28 mouse cellular contexts compared by ENCODE assay signal in the genomic region with DNA sequence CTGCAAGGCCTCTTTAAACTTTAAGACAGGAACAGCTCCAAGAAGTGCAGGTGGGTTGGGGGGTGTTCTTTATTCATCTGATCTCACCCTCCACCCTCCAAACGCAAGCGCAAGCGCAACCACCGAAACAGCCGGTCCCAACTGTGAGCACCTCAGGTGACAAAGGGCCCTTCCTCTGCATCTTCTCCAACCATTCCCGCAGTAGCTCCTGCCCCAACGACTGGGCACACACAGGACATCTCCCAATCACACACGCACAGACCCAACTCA. TPM values are rescaled to one million over a fixed set of nuclear protein-coding genes. Genes with fewer than 3 reads are reported as not detected.
DNase-seq lines count a peak whose midpoint lies in the region; ATAC-seq and TF ChIP-seq lines count a peak whose summit lies in the region.
"Had no signal": no experiment of that assay in that cellular context is flagged by ENCODE, and none has a peak within 500 bp of the region (broad histone marks: within the 10 kb centered on the region; RNA-seq: fewer than 3 reads in every experiment).

No protein-coding gene starts in this region.

- no peak overlapping the region; the same call in 1 of the 2 replicates for H3K4me2 ChIP-seq in kidney, embryonic 16.5 days (replicated peaks; ENCODE audit: low read depth, low read length)
- H3K4me2 ChIP-seq: embryonic facial prominence, embryonic 15.5 days; forebrain, embryonic 13.5 days; hindbrain, embryonic 13.5 days; liver, embryonic 11.5 days; lung, embryonic 15.5 days; midbrain, embryonic 13.5 days had no signal

- H3K4me3 ChIP-seq in gastrocnemius, adult 2 months: peak overlapping the region; percentile 68
- no peak overlapping the region for H3K4me3 ChIP-seq in kidney, embryonic 16.5 days (ENCODE audit: low read length)
- H3K4me3 ChIP-seq: embryonic facial prominence, embryonic 10.5 days; embryonic facial prominence, embryonic 15.5 days; forebrain, embryonic 13.5 days; hindbrain, embryonic 13.5 days; limb, embryonic 12.5 days; lung, embryonic 15.5 days; midbrain, embryonic 13.5 days had no signal

- ATAC-seq in kidney, embryonic 16.5 days (ENCODE audit: low FRiP score, low TSS enrichment): no peak
- ATAC-seq: forebrain, embryonic 13.5 days; midbrain, embryonic 13.5 days had no signal

- H3K27me3 ChIP-seq in kidney, embryonic 16.5 days (ENCODE audit: insufficient read depth, low read length): peaks cover 21% of the 10 kb centered on the region

- intact Hi-C loops in gastrocnemius, adult 2 months (cut with DNase I): no loop called here

- peaks cover 38% of the 10 kb centered on the region for H3K4me1 ChIP-seq in kidney, embryonic 16.5 days (ENCODE audit: insufficient read depth, low read length)

- H3K9me3 ChIP-seq in kidney, embryonic 16.5 days (ENCODE audit: low read length): no peaks in the 10 kb centered on the region
- H3K9me3 ChIP-seq: embryonic facial prominence, embryonic 10.5 days; embryonic facial prominence, embryonic 15.5 days; forebrain, embryonic 13.5 days; G1E; hindbrain, embryonic 13.5 days; limb, embryonic 12.5 days; lung, embryonic 15.5 days; midbrain, embryonic 13.5 days had no signal

- peaks cover 4% of the 10 kb centered on the region; the same call in 1 of the 2 replicates for H3K36me3 ChIP-seq in kidney, embryonic 16.5 days (ENCODE audit: insufficient read depth, low read length)
- H3K36me3 ChIP-seq: embryonic facial prominence, embryonic 10.5 days; embryonic facial prominence, embryonic 15.5 days; G1E; hindbrain, embryonic 13.5 days; limb, embryonic 12.5 days; midbrain, embryonic 13.5 days had no signal

- 29% methylated on average over 8 of the region's 8 CpGs for WGBS in kidney, embryonic 16.5 days

- H3K9ac ChIP-seq in kidney, embryonic 16.5 days (replicated peaks; ENCODE audit: low read length): no peak overlapping the region
- H3K9ac ChIP-seq: embryonic facial prominence, embryonic 15.5 days; forebrain, embryonic 13.5 days; hindbrain, embryonic 13.5 days; limb, embryonic 12.5 days; lung, embryonic 15.5 days; midbrain, embryonic 13.5 days had no signal

- no peak for TF ChIP-seq CTCF in gastrocnemius, adult 2 months (IDR thresholded peaks at IDR 0.05)

- peak overlapping the region; percentile 66 for H3K27ac ChIP-seq in gastrocnemius, adult 2 months
- peak overlapping the region; percentile 69; the same call in 1 of the 2 replicates for H3K27ac ChIP-seq in kidney, embryonic 16.5 days (ENCODE audit: low read length)
- H3K27ac ChIP-seq: embryonic facial prominence, embryonic 10.5 days; embryonic facial prominence, embryonic 15.5 days; forebrain, embryonic 13.5 days; hindbrain, embryonic 13.5 days; limb, embryonic 12.5 days; lung, embryonic 15.5 days; midbrain, embryonic 13.5 days had no signal

- DNase-seq in gastrocnemius, adult 2 months: no peak
- DNase-seq in gastrocnemius, postnatal 4 days (ENCODE audit: low spot score in 2 of 2): no peak
- no peak for DNase-seq in kidney, adult 9 months
- peak; percentile 47 for DNase-seq in thymus, postnatal 0 days (ENCODE audit: low spot score)
- no peak for DNase-seq in thymus, postnatal 4 days
- no peak for DNase-seq in urinary bladder, adult 18-20 months (ENCODE audit: low spot score in 2 of 2)
- DNase-seq: adrenal gland, adult 8-10 months; cerebellum, adult 8-10 months; cerebellum, postnatal 25 days; lung, postnatal 36 days had no signal

RNA-seq across cellular contexts. Expression of a gene that starts 5.8 kb away (rescaled TPM):
- total RNA-seq in gastrocnemius, adult 2 months (2021): 1 to 10 TPM; 6.1 to 6.8 TPM
- 10 to 100 TPM; 12.6 to 13.3 TPM for total RNA-seq in gastrocnemius, postnatal 4 days (2021)
- 9.9 and 10.6 TPM in 2 replicates for polyA plus RNA-seq in kidney, embryonic 16.5 days (2015; fragmentation: Nextera tagmentation; extraction: Ambion mirVana)
- 2.6 and 2.8 TPM in 2 replicates for polyA plus RNA-seq in thymus, postnatal 0 days (2015; fragmentation: Nextera tagmentation; extraction: Ambion mirVana)
- total RNA-seq: G1E had no signal
- polyA plus RNA-seq: G1E had no signal

RNA-seq across cellular contexts. Expression of a gene that starts 23.7 kb away (rescaled TPM):
- 1 to 10 TPM; 2.6 to 3.1 TPM for total RNA-seq in gastrocnemius, adult 2 months (2021)
- total RNA-seq in gastrocnemius, postnatal 4 days (2021): 10 to 100 TPM in 1 of 2 experiments, 1 to 10 TPM in 1; 9.5 to 11.6 TPM
- polyA plus RNA-seq in kidney, embryonic 16.5 days (2015; fragmentation: Nextera tagmentation; extraction: Ambion mirVana): 28.7 and 31.7 TPM in 2 replicates
- 55.2 TPM in 2 replicates for polyA plus RNA-seq in thymus, postnatal 0 days (2015; fragmentation: Nextera tagmentation; extraction: Ambion mirVana)
- total RNA-seq: G1E had no signal
- polyA plus RNA-seq: G1E had no signal

RNA-seq across cellular contexts. Expression of a gene that starts 45.4 kb away (rescaled TPM):
- total RNA-seq in gastrocnemius, adult 2 months (2021): 1 to 10 TPM; 8.5 to 10.0 TPM
- total RNA-seq in gastrocnemius, postnatal 4 days (2021): 10 to 100 TPM; 43.2 to 47.6 TPM
- polyA plus RNA-seq in kidney, embryonic 16.5 days (2015; fragmentation: Nextera tagmentation; extraction: Ambion mirVana): 58.5 and 59.7 TPM in 2 replicates
- polyA plus RNA-seq in thymus, postnatal 0 days (2015; fragmentation: Nextera tagmentation; extraction: Ambion mirVana): 3.9 and 4.0 TPM in 2 replicates
- polyA plus RNA-seq: G1E had no signal

RNA-seq across cellular contexts. Expression of a gene that starts 58.3 kb away (rescaled TPM):
- not detected for total RNA-seq in gastrocnemius, adult 2 months (2021)
- total RNA-seq in gastrocnemius, postnatal 4 days (2021): not detected
- polyA plus RNA-seq in kidney, embryonic 16.5 days (2015; fragmentation: Nextera tagmentation; extraction: Ambion mirVana): 0.54 and 0.77 TPM in 2 replicates
- 3.3 and 5.1 TPM in 2 replicates for polyA plus RNA-seq in thymus, postnatal 0 days (2015; fragmentation: Nextera tagmentation; extraction: Ambion mirVana)
- total RNA-seq: adrenal gland, adult 8-10 months; G1E; gastrocnemius, postnatal 25 days; heart, adult 18-20 months; layer of hippocampus, adult 18-20 months; layer of hippocampus, postnatal 10 days; left cerebral cortex, adult 18-20 months; left cerebral cortex, postnatal 14 days had no signal
- polyA plus RNA-seq: embryonic facial prominence, embryonic 10.5 days; forebrain, embryonic 13.5 days; G1E; heart, embryonic 14.5 days; hindbrain, embryonic 13.5 days; limb, embryonic 12.5 days; midbrain, embryonic 13.5 days; neural tube, embryonic 14.5 days had no signal

Comparison
In these comparisons a context has a peak if more than half of its experiments do, and no peak if none do; other contexts are left out.
1. RNA of a gene that starts 45.4 kb away (total RNA-seq): 43.2 to 47.6 TPM in gastrocnemius, postnatal 4 days; 8.5 to 10.0 TPM in gastrocnemius, adult 2 months; every median in the first group is over 4 times any median in the second.